Mouse (Mus musculus): ENCODE data around the gene Gdf1. TPM values are rescaled to one million over a fixed set of nuclear protein-coding genes. Genes with fewer than 3 reads are reported as not detected.

The Gdf1 gene
- polyA plus RNA-seq, 1 experiment from 2014 or later, result 0.53 TPM

GRCm38 (mm10) chr8:70380069-70380468, 50.5 kb downstream of the Gdf1 start:
- 79% methylated on average over 12 of the region's 12 CpGs for WGBS
- H3K4me3 ChIP-seq (ENCODE audit: low read depth, low read length), result no peak overlapping the region
- no peaks in the 10 kb centered on the region for H3K4me1 ChIP-seq (replicated peaks; ENCODE audit: control insufficient read depth, insufficient read depth)
- no peaks in the 10 kb centered on the region for H3K36me3 ChIP-seq (ENCODE audit: control insufficient read depth, insufficient read depth, low read length)
- no peaks in the 10 kb centered on the region for H3K9me3 ChIP-seq (ENCODE audit: control insufficient read depth, low read length)
- TF ChIP-seq CTCF (IDR thresholded peaks at IDR 0.05; ENCODE audit: low read depth) (no peak), EP300 (optimal IDR thresholded peaks at IDR 0.05) (no peak)
- H3K9ac ChIP-seq (ENCODE audit: low read length), result no peak overlapping the region
- DNase-seq (ENCODE audit: low spot score) (no peak), ATAC-seq (ENCODE audit: low FRiP score, low TSS enrichment) (no peak)
- H3K27me3 ChIP-seq (ENCODE audit: control insufficient read depth, insufficient read depth, low read length), result peaks cover 11% of the 10 kb centered on the region
- H3K27ac ChIP-seq (replicated peaks), result no peak overlapping the region
- no peak overlapping the region for H3K4me2 ChIP-seq (replicated peaks; ENCODE audit: low read depth)

Other genes with a start within 250 kb of the Gdf1 start
- 0.02 and 0.10 TPM in 2 replicates for gene Hapln4, start 246.4 kb upstream of the Gdf1 start, polyA plus RNA-seq (2015; fragmentation: Nextera tagmentation; extraction: Ambion mirVana)
- 0.17 and 0.27 TPM in 2 replicates for gene Ncan, start 208.9 kb upstream of the Gdf1 start, polyA plus RNA-seq (2015; fragmentation: Nextera tagmentation; extraction: Ambion mirVana)
- 31.9 and 33.6 TPM in 2 replicates for gene Nr2c2ap, start 198.5 kb upstream of the Gdf1 start, polyA plus RNA-seq (2015; fragmentation: Nextera tagmentation; extraction: Ambion mirVana)
- gene Rfxank, start 190.7 kb upstream of the Gdf1 start, polyA plus RNA-seq (2015; fragmentation: Nextera tagmentation; extraction: Ambion mirVana), result 8.9 and 9.8 TPM in 2 replicates
- gene Borcs8, start 190.3 kb upstream of the Gdf1 start, polyA plus RNA-seq (2015; fragmentation: Nextera tagmentation; extraction: Ambion mirVana), result 30.1 and 30.5 TPM in 2 replicates
- 0.10 TPM in 1 of 2 replicates, not detected in the other for gene Mef2b, start 190.1 kb upstream of the Gdf1 start, polyA plus RNA-seq (2015; fragmentation: Nextera tagmentation; extraction: Ambion mirVana)
- 38.2 and 40.8 TPM in 2 replicates for gene Tmem161a, start 157.5 kb upstream of the Gdf1 start, polyA plus RNA-seq (2015; fragmentation: Nextera tagmentation; extraction: Ambion mirVana)
- gene Slc25a42, start 117.5 kb upstream of the Gdf1 start, polyA plus RNA-seq (2015; fragmentation: Nextera tagmentation; extraction: Ambion mirVana), result 3.1 and 4.5 TPM in 2 replicates
- gene Sugp2, start 95.6 kb upstream of the Gdf1 start, polyA plus RNA-seq (2015; fragmentation: Nextera tagmentation; extraction: Ambion mirVana), result 7.8 and 9.0 TPM in 2 replicates
- gene Armc6, start 95.4 kb upstream of the Gdf1 start, polyA plus RNA-seq (2015; fragmentation: Nextera tagmentation; extraction: Ambion mirVana), result 11.9 and 12.9 TPM in 2 replicates
- 13.8 and 17.5 TPM in 2 replicates for gene Homer3, start 47.0 kb upstream of the Gdf1 start, polyA plus RNA-seq (2015; fragmentation: Nextera tagmentation; extraction: Ambion mirVana)
- gene Ddx49, start 27.3 kb upstream of the Gdf1 start, polyA plus RNA-seq (2015; fragmentation: Nextera tagmentation; extraction: Ambion mirVana), result 35.0 and 36.0 TPM in 2 replicates
- 347 and 366 TPM in 2 replicates for gene Cope, start 27.3 kb upstream of the Gdf1 start, polyA plus RNA-seq (2015; fragmentation: Nextera tagmentation; extraction: Ambion mirVana)
- gene Cers1, start 14.0 kb upstream of the Gdf1 start, polyA plus RNA-seq (2015; fragmentation: Nextera tagmentation; extraction: Ambion mirVana), result 2.0 and 2.6 TPM in 2 replicates
- gene Upf1, start 23.5 kb downstream of the Gdf1 start, polyA plus RNA-seq (2015; fragmentation: Nextera tagmentation; extraction: Ambion mirVana), result 9.5 and 9.6 TPM in 2 replicates
- 0.15 and 0.42 TPM in 2 replicates for gene Comp, start 43.7 kb downstream of the Gdf1 start, polyA plus RNA-seq (2015; fragmentation: Nextera tagmentation; extraction: Ambion mirVana)
- gene Crtc1, start 109.8 kb downstream of the Gdf1 start, polyA plus RNA-seq (2015; fragmentation: Nextera tagmentation; extraction: Ambion mirVana), result 8.0 and 8.4 TPM in 2 replicates
- gene Klhl26, start 147.2 kb downstream of the Gdf1 start, polyA plus RNA-seq (2015; fragmentation: Nextera tagmentation; extraction: Ambion mirVana), result 10.4 and 12.4 TPM in 2 replicates
- gene Tmem59l, start 157.5 kb downstream of the Gdf1 start, polyA plus RNA-seq (2015; fragmentation: Nextera tagmentation; extraction: Ambion mirVana), result 2.4 and 2.8 TPM in 2 replicates
- 5.8 and 6.5 TPM in 2 replicates for gene Crlf1, start 163.3 kb downstream of the Gdf1 start, polyA plus RNA-seq (2015; fragmentation: Nextera tagmentation; extraction: Ambion mirVana)
- gene Rex1bd, start 176.9 kb downstream of the Gdf1 start, polyA plus RNA-seq (2015; fragmentation: Nextera tagmentation; extraction: Ambion mirVana), result 119 and 122 TPM in 2 replicates
- 951 and 966 TPM in 2 replicates for gene Uba52, start 181.0 kb downstream of the Gdf1 start, polyA plus RNA-seq (2015; fragmentation: Nextera tagmentation; extraction: Ambion mirVana)
- 179 and 188 TPM in 2 replicates for gene Fkbp8, start 197.9 kb downstream of the Gdf1 start, polyA plus RNA-seq (2015; fragmentation: Nextera tagmentation; extraction: Ambion mirVana)
- gene Kxd1, start 198.1 kb downstream of the Gdf1 start, polyA plus RNA-seq (2015; fragmentation: Nextera tagmentation; extraction: Ambion mirVana), result 47.1 and 54.6 TPM in 2 replicates
- gene Ell, start 209.6 kb downstream of the Gdf1 start, polyA plus RNA-seq (2015; fragmentation: Nextera tagmentation; extraction: Ambion mirVana), result 11.1 and 13.5 TPM in 2 replicates